Mouse (Mus musculus): Measurements from ENCODE around the gene Peli2.

Peli2 gene

GRCm38 (mm10) chr14:48222684-48223083 is 102.1 kb downstream of the Peli2 start:
- no peak for DNase-seq (ENCODE audit: low spot score in 2 of 2)

- no peak for DNase-seq (ENCODE audit: low spot score in 2 of 2)
Measured at GRCm38 (mm10) chr14:48224203-48224602, 103.6 kb downstream of the Peli2 start.

GRCm38 (mm10) chr14:48224861-48225300 is 104.3 kb downstream of the Peli2 start:
- no peak for DNase-seq (ENCODE audit: low spot score in 2 of 2)

- no peak for DNase-seq (ENCODE audit: low spot score in 2 of 2)
Measured at GRCm38 (mm10) chr14:48225810-48226446, 105.3 kb downstream of the Peli2 start.

GRCm38 (mm10) chr14:48226759-48227158 is 106.1 kb downstream of the Peli2 start:
- DNase-seq (ENCODE audit: low spot score in 2 of 2): no peak

- DNase-seq (ENCODE audit: low spot score in 2 of 2): no peak
Measured at GRCm38 (mm10) chr14:48234785-48235519, 114.3 kb downstream of the Peli2 start.

- DNase-seq (ENCODE audit: low spot score in 2 of 2): no peak
Measured at GRCm38 (mm10) chr14:48241335-48241734, 120.7 kb downstream of the Peli2 start.

- DNase-seq (ENCODE audit: low spot score in 2 of 2): no peak
Measured at GRCm38 (mm10) chr14:48246236-48246635, 125.6 kb downstream of the Peli2 start.

- DNase-seq (ENCODE audit: low spot score in 2 of 2): no peak
Measured at GRCm38 (mm10) chr14:48246963-48247362, 126.3 kb downstream of the Peli2 start.

- DNase-seq (ENCODE audit: low spot score in 2 of 2): no peak
Measured at GRCm38 (mm10) chr14:48249459-48249858, 128.8 kb downstream of the Peli2 start.

GRCm38 (mm10) chr14:48249909-48250308 is 129.3 kb downstream of the Peli2 start:
- no peak for DNase-seq (ENCODE audit: low spot score in 2 of 2)

- DNase-seq (ENCODE audit: low spot score in 2 of 2): no peak
Measured at GRCm38 (mm10) chr14:48251381-48251979, 130.9 kb downstream of the Peli2 start.

GRCm38 (mm10) chr14:48253183-48253582 is 132.6 kb downstream of the Peli2 start:
- DNase-seq (ENCODE audit: low spot score in 2 of 2): no peak

- DNase-seq (ENCODE audit: low spot score in 2 of 2): no peak
Measured at GRCm38 (mm10) chr14:48254696-48255095, 134.1 kb downstream of the Peli2 start.

- no peak for DNase-seq (ENCODE audit: low spot score in 2 of 2)
Measured at GRCm38 (mm10) chr14:48255290-48255689, 134.7 kb downstream of the Peli2 start.

- no peak for DNase-seq (ENCODE audit: low spot score in 2 of 2)
Measured at GRCm38 (mm10) chr14:48257759-48258158, 137.1 kb downstream of the Peli2 start.

GRCm38 (mm10) chr14:48258696-48259366 is 138.2 kb downstream of the Peli2 start:
- DNase-seq (ENCODE audit: low spot score in 2 of 2): no peak

GRCm38 (mm10) chr14:48263146-48263545 is 142.5 kb downstream of the Peli2 start:
- no peak for DNase-seq (ENCODE audit: low spot score in 2 of 2)

- DNase-seq (ENCODE audit: low spot score in 2 of 2): no peak
Measured at GRCm38 (mm10) chr14:48266710-48267109, 146.1 kb downstream of the Peli2 start.

GRCm38 (mm10) chr14:48278291-48278690 is 157.7 kb downstream of the Peli2 start:
- no peak for DNase-seq (ENCODE audit: low spot score in 2 of 2)

- no peak for DNase-seq (ENCODE audit: low spot score in 2 of 2)
Measured at GRCm38 (mm10) chr14:48286949-48287348, 166.3 kb downstream of the Peli2 start.

GRCm38 (mm10) chr14:48287581-48287980 is 167.0 kb downstream of the Peli2 start:
- DNase-seq (ENCODE audit: low spot score in 2 of 2): no peak

Measured in spleen, postnatal 4 days (tissue).